Mouse (Mus musculus): ENCODE measurements around the gene Gm26920. TPM values are rescaled to one million over a fixed set of nuclear protein-coding genes. Genes with fewer than 3 reads are reported as not detected.

Gm26920 gene
- polyA plus RNA-seq, 1 experiment from 2014 or later, result 2.0 TPM

DNA sequence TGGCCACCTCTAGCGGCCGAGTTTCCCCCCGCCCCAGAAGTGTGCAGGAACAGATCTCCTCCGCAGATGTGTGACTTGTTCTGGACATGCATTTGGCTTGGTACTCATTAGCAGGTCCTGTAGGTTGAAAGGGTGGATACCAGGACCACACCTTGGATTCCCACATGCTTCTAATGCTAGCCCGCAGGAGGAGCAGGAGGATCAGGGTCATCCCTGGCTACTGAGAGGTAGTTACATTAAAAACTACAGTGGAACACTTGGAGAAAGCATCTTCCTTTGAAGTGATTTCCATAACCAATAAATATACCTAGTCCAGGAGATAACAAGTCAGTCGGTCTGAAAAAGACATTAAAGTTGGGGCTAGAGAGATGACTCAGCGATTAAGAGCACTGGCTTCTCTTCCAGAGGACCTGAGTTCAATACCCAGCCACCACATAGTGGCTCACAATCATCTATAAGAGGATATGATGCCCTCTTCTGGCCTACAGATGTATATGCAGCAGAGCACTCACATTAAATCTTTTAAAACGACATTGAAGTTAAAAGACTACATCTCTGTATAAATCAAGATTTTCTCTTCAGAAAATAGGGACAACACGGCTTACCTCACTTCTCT lies 868 bp upstream of the Gm26920 start:
- ATAC-seq (ENCODE audit: insufficient read depth), result no peak
- no peaks in the 10 kb centered on the region for H3K27me3 ChIP-seq (ENCODE audit: insufficient read depth, low read length)
- peaks cover 8% of the 10 kb centered on the region; the same call in 1 of the 2 replicates for H3K36me3 ChIP-seq (ENCODE audit: insufficient read depth)
- H3K27ac ChIP-seq (ENCODE audit: low read depth), result no peak overlapping the region
- no peak overlapping the region for H3K9ac ChIP-seq
- peak; percentile 81 for DNase-seq
- peak overlapping the region; percentile 62 for H3K4me3 ChIP-seq (ENCODE audit: low read depth, low read length)
- 6% methylated on average over 9 of the region's 9 CpGs for WGBS
- no peaks in the 10 kb centered on the region for H3K9me3 ChIP-seq (ENCODE audit: low read depth, low read length)
- H3K4me1 ChIP-seq (ENCODE audit: insufficient read depth), result 0 out of 2 replicates have a peak, but pooled peaks cover 4% of the 10 kb centered on the region
- TF ChIP-seq CTCF (IDR thresholded peaks at IDR 0.05; ENCODE audit: low read depth), result peak; percentile 61
- H3K4me2 ChIP-seq, result peak overlapping the region; percentile 62

DNA sequence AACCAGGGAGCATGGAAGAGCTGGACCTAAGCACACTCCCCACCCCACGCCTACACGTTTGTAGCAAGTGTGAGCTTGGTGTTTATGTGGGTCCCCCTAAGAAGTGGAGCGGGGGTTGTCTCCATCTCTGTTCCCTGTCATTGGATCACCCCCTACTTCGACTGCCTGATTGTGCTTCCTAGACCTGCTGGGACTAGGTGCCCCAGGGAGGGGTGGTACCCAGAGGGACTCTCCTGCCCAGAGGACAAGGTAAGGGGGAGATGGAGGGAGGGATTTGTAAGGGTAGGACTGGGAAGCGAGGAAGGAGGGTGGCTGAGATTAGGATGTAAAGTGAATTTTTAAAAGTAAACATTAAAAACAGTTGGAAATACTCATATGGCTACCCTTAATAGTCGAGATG lies 805 bp downstream of the Gm26920 start:
- Histone ChIP-seq H3K4me2 (peak overlapping the region; percentile 76), H3K36me3 (ENCODE audit: insufficient read depth) (peaks cover 25% of the 10 kb centered on the region), H3K4me3 (ENCODE audit: low read depth, low read length) (peak overlapping the region; percentile 62), H3K27ac (ENCODE audit: low read depth) (no peak overlapping the region), H3K9ac (peak overlapping the region; percentile 69), H3K4me1 (ENCODE audit: insufficient read depth) (0 out of 2 replicates have a peak, but pooled peaks cover 4% of the 10 kb centered on the region), H3K9me3 (ENCODE audit: low read depth, low read length) (no peaks in the 10 kb centered on the region), H3K27me3 (ENCODE audit: insufficient read depth, low read length) (no peaks in the 10 kb centered on the region)
- 6% methylated on average over 6 of the region's 6 CpGs for WGBS
- ATAC-seq (ENCODE audit: insufficient read depth), result no peak
- no peak for TF ChIP-seq CTCF (IDR thresholded peaks at IDR 0.05; ENCODE audit: low read depth)
- no peak for DNase-seq

DNA sequence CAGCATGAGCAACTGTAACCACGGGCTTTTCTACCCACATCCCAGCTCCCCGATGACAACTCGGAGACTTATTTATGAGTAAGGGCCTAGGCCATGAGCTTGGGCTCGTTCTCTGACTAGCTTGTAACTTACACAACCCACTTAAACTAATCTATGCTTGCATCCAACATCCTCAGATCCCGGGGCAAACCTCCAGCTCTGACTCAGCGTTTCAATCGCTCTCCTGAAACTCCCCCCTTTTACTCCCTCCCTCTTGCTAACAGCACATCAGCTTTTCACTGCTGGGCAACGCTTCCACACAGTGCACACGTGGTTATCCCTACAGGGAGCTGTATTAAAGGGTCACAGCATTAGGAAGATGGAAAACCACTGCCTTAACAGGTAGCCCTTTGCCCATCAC lies 3.7 kb downstream of the Gm26920 start:
- no peaks in the 10 kb centered on the region for H3K27me3 ChIP-seq (ENCODE audit: insufficient read depth, low read length)

DNA sequence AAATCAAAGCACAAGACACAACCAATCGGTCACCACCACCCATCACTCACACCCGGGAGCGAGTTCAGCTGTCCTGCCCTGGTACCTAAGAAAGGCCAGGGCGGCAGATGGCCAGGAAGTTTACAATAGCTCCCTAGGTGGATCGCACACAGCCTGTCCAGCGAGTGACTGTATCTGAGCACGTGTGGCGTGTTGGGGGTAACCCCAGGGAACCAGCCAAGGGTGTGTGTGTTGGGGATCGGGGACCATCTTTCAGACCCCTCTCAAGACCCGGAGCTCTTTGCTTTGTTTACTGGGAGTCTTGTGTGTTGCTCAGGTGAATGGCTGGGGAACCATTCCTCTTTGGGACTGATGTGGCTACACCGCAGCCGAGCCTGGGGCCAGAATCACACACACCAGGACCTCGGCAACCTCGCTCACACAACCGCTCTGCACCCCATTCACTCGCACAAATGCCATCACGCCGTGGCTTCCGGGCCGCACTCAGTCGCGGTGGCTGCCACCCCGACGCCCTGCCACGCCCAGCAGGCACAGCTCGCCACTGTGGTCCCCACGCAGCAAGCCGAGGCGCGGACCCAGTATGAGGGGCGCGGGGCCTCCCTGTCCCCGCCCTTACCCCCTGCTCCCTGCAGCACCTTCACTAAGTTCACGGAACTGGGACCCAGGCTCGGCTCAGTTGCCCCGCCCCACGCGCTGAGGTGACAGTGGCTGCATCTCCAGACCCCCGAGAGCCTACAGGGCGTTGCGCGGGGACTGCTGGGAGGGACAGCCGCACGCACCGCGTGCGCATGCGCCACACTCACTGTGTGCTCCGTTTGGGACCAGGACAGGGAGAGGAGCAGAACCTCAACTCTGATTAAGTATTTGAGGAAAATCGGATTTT lies 17.8 kb downstream of the Gm26920 start, which contains the start of gene Zfp82:
Zfp82 (minus strand) TSS at position 755 of the 883 bp plus-strand sequence.
- DNase-seq (peak; percentile 94), ATAC-seq (ENCODE audit: insufficient read depth) (peak; percentile 92)
- no peaks in the 10 kb centered on the region for H3K4me1 ChIP-seq (ENCODE audit: insufficient read depth)
- H3K36me3 ChIP-seq (ENCODE audit: insufficient read depth), result peaks cover 25% of the 10 kb centered on the region
- under 1% methylated on average over 50 of the region's 50 CpGs for WGBS
- no peaks in the 10 kb centered on the region for H3K27me3 ChIP-seq (ENCODE audit: insufficient read depth, low read length)
- H3K27ac ChIP-seq (ENCODE audit: low read depth), result peak within 1 kb of the TSS; percentile 46; the same call in 1 of the 2 replicates
- H3K9me3 ChIP-seq (ENCODE audit: low read depth, low read length), result no peaks in the 10 kb centered on the region
- peak within 1 kb of the TSS; percentile 73 for H3K9ac ChIP-seq
- H3K4me2 ChIP-seq, result peak within 1 kb of the TSS; percentile 98
- peak within 1 kb of the TSS; percentile 76 for H3K4me3 ChIP-seq (ENCODE audit: low read depth, low read length)
- TF ChIP-seq CTCF (IDR thresholded peaks at IDR 0.05; ENCODE audit: low read depth), result no peak

More for the DNA sequence above, 3.7 kb downstream of the Gm26920 start:
- H3K36me3 ChIP-seq (ENCODE audit: insufficient read depth), result peaks cover 29% of the 10 kb centered on the region
- no peaks in the 10 kb centered on the region for H3K9me3 ChIP-seq (ENCODE audit: low read depth, low read length)
- H3K4me1 ChIP-seq (ENCODE audit: insufficient read depth), result 0 out of 2 replicates have a peak, but pooled peaks cover 4% of the 10 kb centered on the region
- ATAC-seq (ENCODE audit: insufficient read depth), result no peak
- H3K4me3 ChIP-seq (ENCODE audit: low read depth, low read length), result no peak overlapping the region
- DNase-seq, result no peak
- H3K4me2 ChIP-seq, result no peak overlapping the region
- no peak overlapping the region for H3K27ac ChIP-seq (ENCODE audit: low read depth)
- H3K9ac ChIP-seq, result no peak overlapping the region
- TF ChIP-seq CTCF (IDR thresholded peaks at IDR 0.05; ENCODE audit: low read depth), result no peak
- 88% methylated on average over 9 of the region's 9 CpGs for WGBS

DNA sequence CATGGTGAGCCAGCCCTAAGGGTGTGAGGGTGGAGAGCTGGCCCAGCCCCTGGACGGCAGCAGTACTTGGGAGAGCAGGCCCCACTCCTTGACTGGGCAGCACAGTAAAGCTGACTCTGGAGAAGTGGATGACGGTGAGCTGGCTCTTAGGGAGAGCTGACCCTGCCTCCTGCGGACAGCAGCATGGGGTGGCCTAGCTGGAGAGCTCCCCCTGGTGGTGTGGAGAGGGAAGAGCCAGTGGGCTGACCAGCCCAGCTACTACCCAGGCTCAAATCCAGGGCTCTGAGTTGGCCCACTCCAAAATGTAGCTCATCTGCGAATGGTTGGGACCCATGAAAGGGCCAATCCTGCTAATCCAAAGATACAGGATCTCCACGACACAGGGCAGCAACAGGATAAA lies 25.6 kb downstream of the Gm26920 start:
- H3K9ac ChIP-seq, result no peak overlapping the region
- 72% methylated on average over 5 of the region's 5 CpGs for WGBS
- H3K4me1 ChIP-seq (ENCODE audit: insufficient read depth), result no peaks in the 10 kb centered on the region
- H3K27me3 ChIP-seq (ENCODE audit: insufficient read depth, low read length), result no peaks in the 10 kb centered on the region
- H3K36me3 ChIP-seq (ENCODE audit: insufficient read depth), result peaks cover 51% of the 10 kb centered on the region
- ATAC-seq (ENCODE audit: insufficient read depth) (no peak), DNase-seq (no peak)
- no peak overlapping the region for H3K27ac ChIP-seq (ENCODE audit: low read depth)
- TF ChIP-seq CTCF (IDR thresholded peaks at IDR 0.05; ENCODE audit: low read depth), result peak; percentile 36
- H3K9me3 ChIP-seq (ENCODE audit: low read depth, low read length), result no peaks in the 10 kb centered on the region
- H3K4me3 ChIP-seq (ENCODE audit: low read depth, low read length), result no peak overlapping the region
- H3K4me2 ChIP-seq, result no peak overlapping the region

DNA sequence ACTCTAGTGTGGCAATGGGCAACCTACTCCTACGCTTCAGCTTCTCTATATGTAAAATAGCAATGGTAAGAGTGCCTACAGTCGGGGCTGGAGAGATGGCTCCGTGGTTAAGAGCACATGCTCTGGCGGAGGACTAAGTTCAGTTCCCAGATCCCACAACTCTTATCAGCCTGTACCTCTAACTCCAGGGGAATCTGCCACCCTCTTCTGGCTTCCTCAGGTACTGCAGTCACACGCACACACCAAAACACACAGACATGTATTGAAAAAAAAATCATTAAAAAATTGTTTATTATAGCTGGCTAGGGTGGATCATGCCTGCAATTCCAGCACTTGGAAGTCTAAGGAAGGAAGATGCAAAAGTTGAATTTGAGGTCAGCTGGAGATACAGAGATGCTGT lies 27.7 kb downstream of the Gm26920 start:
- TF ChIP-seq CTCF (IDR thresholded peaks at IDR 0.05; ENCODE audit: low read depth), result peak; percentile 54
- H3K36me3 ChIP-seq (ENCODE audit: insufficient read depth), result peaks cover 60% of the 10 kb centered on the region
- no peak overlapping the region for H3K27ac ChIP-seq (ENCODE audit: low read depth)
- H3K9ac ChIP-seq, result no peak overlapping the region
- H3K9me3 ChIP-seq (ENCODE audit: low read depth, low read length), result no peaks in the 10 kb centered on the region
- no peak for ATAC-seq (ENCODE audit: insufficient read depth)
- H3K27me3 ChIP-seq (ENCODE audit: insufficient read depth, low read length), result no peaks in the 10 kb centered on the region
- H3K4me2 ChIP-seq, result no peak overlapping the region
- DNase-seq, result peak; percentile 37
- 85% methylated on average over 5 of the region's 5 CpGs for WGBS
- no peaks in the 10 kb centered on the region for H3K4me1 ChIP-seq (ENCODE audit: insufficient read depth)
- H3K4me3 ChIP-seq (ENCODE audit: low read depth, low read length), result no peak overlapping the region

DNA sequence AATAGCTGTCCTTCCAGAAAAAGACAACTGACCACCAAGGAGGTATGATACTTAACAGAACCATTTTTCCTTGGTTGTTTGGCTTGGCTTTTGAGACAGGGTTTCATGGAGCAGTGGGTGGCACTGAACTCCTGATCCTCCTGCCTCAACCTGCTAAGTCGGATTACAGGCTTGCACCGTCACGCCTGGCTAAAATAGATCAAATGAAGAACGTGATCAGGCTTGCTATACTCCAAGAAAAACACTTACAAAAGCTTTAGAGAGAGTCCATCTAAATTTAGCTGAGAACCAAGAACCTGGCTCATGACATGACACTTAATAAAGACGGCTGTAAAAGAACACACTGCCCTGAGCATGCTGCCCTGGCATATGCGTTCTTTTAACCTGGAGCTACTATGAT lies 29.9 kb downstream of the Gm26920 start:
- Histone ChIP-seq H3K4me2 (no peak overlapping the region), H3K27me3 (ENCODE audit: insufficient read depth, low read length) (no peaks in the 10 kb centered on the region), H3K4me1 (ENCODE audit: insufficient read depth) (no peaks in the 10 kb centered on the region), H3K27ac (ENCODE audit: low read depth) (no peak overlapping the region), H3K36me3 (ENCODE audit: insufficient read depth) (peaks cover 65% of the 10 kb centered on the region), H3K9ac (no peak overlapping the region), H3K9me3 (ENCODE audit: low read depth, low read length) (no peaks in the 10 kb centered on the region), H3K4me3 (ENCODE audit: low read depth, low read length) (no peak overlapping the region)
- WGBS, result 83% methylated on average over 6 of the region's 6 CpGs
- DNase-seq (no peak), ATAC-seq (ENCODE audit: insufficient read depth) (no peak)
- TF ChIP-seq CTCF (IDR thresholded peaks at IDR 0.05; ENCODE audit: low read depth), result no peak
